Mouse (Mus musculus) adrenal gland, postnatal 25 days (tissue): ENCODE data around the gene Tstd3. TPM values are rescaled to one million over a fixed set of nuclear protein-coding genes. Genes with fewer than 3 reads are reported as not detected.
"Not testable (repeated sequence)": the region's sequence is repeated elsewhere in the genome, so short reads cannot be mapped to it uniquely, and the experiment has no call there.

Experiments
- DNase-seq: peaks from one replicate; pipeline ENCODE4 v3.0.0; 2021; ENCODE audit warnings: mixed read lengths
- total RNA-seq: library from RNA; stranded (reverse); gene quantifications from 2 replicates; pipeline ENCODE4 v1.2.3, GENCODE M21; 2021

Gene Tstd3
- total RNA-seq, 1 experiment from 2014 or later = 14.8 TPM

GRCm38 (mm10) chr4:21745723-21746122 lies 21.3 kb downstream of the Tstd3 start:
- DNase-seq = no peak

- not testable (repeated sequence) for DNase-seq
Observed at GRCm38 (mm10) chr4:21744142-21744541, 22.9 kb downstream of the Tstd3 start.

- no peak for DNase-seq
Observed at GRCm38 (mm10) chr4:21739169-21739568, 27.8 kb downstream of the Tstd3 start.

- DNase-seq = peak; percentile 92
Observed at GRCm38 (mm10) chr4:21727615-21728165, 39.3 kb downstream of the Tstd3 start, which contains the start of gene Ccnc. Gene Ccnc (plus strand): TSS chr4:21727701.

GRCm38 (mm10) chr4:21726912-21727614 lies 39.9 kb downstream of the Tstd3 start:
- DNase-seq = no peak

- DNase-seq = no peak
Observed at GRCm38 (mm10) chr4:21722752-21723334, 44.2 kb downstream of the Tstd3 start.

- DNase-seq = peak; percentile 81
Observed at GRCm38 (mm10) chr4:21712147-21712546, 54.9 kb downstream of the Tstd3 start.

Other genes starting within 250 kb of the Tstd3 start
- not detected in 2 replicates for gene Prdm13, start 81.2 kb downstream of the Tstd3 start, total RNA-seq
- 19.8 and 23.9 TPM in 2 replicates for gene Ccnc, start 39.5 kb downstream of the Tstd3 start, total RNA-seq
- 21.6 and 23.3 TPM in 2 replicates for gene Usp45, start 56 bp downstream of the Tstd3 start, total RNA-seq
- gene Pnisr, start 80.4 kb upstream of the Tstd3 start, total RNA-seq = 158 and 164 TPM in 2 replicates
- gene Coq3, start 112.5 kb upstream of the Tstd3 start, total RNA-seq = 17.4 and 20.0 TPM in 2 replicates
- 4.8 and 5.4 TPM in 2 replicates for gene Faxc, start 164.1 kb upstream of the Tstd3 start, total RNA-seq